Mouse (Mus musculus) ES-E14 (cell line): ENCODE data around the gene Tcl1b2. TPM values are rescaled to one million over a fixed set of nuclear protein-coding genes. Genes with fewer than 3 reads are reported as not detected.
"Not testable (repeated sequence)": the region's sequence is repeated elsewhere in the genome, so short reads cannot be mapped to it uniquely, and the experiment has no call there.

Experiments used
- DNase-seq: peaks from one replicate; pipeline ENCODE4 v3.0.0-alpha.2; 2013; ENCODE audit warnings: low read depth, low spot score
- H3K27ac ChIP-seq: 2 replicates; pipeline ENCODE4 v1.5.1; 2012; ENCODE audit warnings: low read depth, mild to moderate bottlenecking, low read length, moderate library complexity, mixed read lengths; ENCODE audit not compliant: poor library complexity, insufficient read depth, severe bottlenecking
- H3K36me3 ChIP-seq: 2 replicates; pipeline ENCODE4 v1.6.1; 2012; ENCODE audit warnings: mild to moderate bottlenecking, low read length, moderate library complexity, mixed read lengths; ENCODE audit not compliant: control insufficient read depth, poor library complexity, insufficient read depth, severe bottlenecking
- H3K4me1 ChIP-seq, 2 experiments: fragments of 150-350 bp in 1 of 2; sonication (generic) in 1 of 2; 2 replicates each; pipeline ENCODE4 v1.6.1; 2012; ENCODE audit warnings: low read length in 2 of 2, mild to moderate bottlenecking in 1 of 2, mixed read lengths in 1 of 2; ENCODE audit not compliant: control insufficient read depth in 2 of 2, insufficient read depth in 2 of 2, poor library complexity in 1 of 2
- H3K4me3 ChIP-seq, 2 experiments: fragments of 150-350 bp in 1 of 2; sonication (generic) in 1 of 2; 2 replicates each; pipeline ENCODE4 v1.5.1; 2012; ENCODE audit warnings: low read length in 2 of 2, low read depth in 1 of 2, mild to moderate bottlenecking in 1 of 2, mixed read lengths in 1 of 2; ENCODE audit not compliant: insufficient read depth in 1 of 2, poor library complexity in 1 of 2, severe bottlenecking in 1 of 2
- H3K9ac ChIP-seq: 2 replicates; pipeline ENCODE4 v1.6.1; 2012; ENCODE audit warnings: low read depth, mild to moderate bottlenecking, low read length, mixed read lengths; ENCODE audit not compliant: poor library complexity, insufficient read depth, severe bottlenecking
- H3K9me3 ChIP-seq: fragments of 150-350 bp; sonication (generic); 2 replicates; pipeline ENCODE4 v1.6.1; 2012; ENCODE audit warnings: low read depth, mild to moderate bottlenecking, low read length; ENCODE audit not compliant: control insufficient read depth, insufficient read depth
- CHD2 ChIP-seq: IDR thresholded peaks from 2 replicates; pipeline ENCODE4 v1.6.1; 2014; ENCODE audit warnings: mild to moderate bottlenecking, low read depth, low read length, inconsistent platforms
- HCFC1 ChIP-seq: IDR thresholded peaks from 2 replicates; pipeline ENCODE4 v1.6.1; 2012; ENCODE audit warnings: low read length, inconsistent platforms, borderline replicate concordance; ENCODE audit not compliant: insufficient read depth
- MAFK ChIP-seq: IDR thresholded peaks from 2 replicates; pipeline ENCODE4 v1.6.1; 2014; ENCODE audit warnings: mild to moderate bottlenecking, low read depth, low read length, inconsistent platforms; ENCODE audit not compliant: insufficient read depth
- ZC3H11A ChIP-seq: IDR thresholded peaks from 2 replicates; pipeline ENCODE4 v1.6.1; 2012; ENCODE audit warnings: low read depth, mild to moderate bottlenecking, inconsistent platforms, low read length, borderline replicate concordance
- ZNF384 ChIP-seq: IDR thresholded peaks from 2 replicates; pipeline ENCODE4 v1.6.1; 2012; ENCODE audit warnings: low read depth, low read length, inconsistent platforms
- in situ Hi-C, 2 experiments: fragments of 600-800 bp; cut with MboI; formaldehyde crosslinking; loops; one replicate each; pipeline ENCODE4 v1.15.1; 2025; ENCODE audit warnings: low sequenced_read_pairs in 2 of 2, inconsistent platforms in 1 of 2; ENCODE audit not compliant: unreplicated experiment in 2 of 2
- total RNA-seq: library from RNA; depleted of rRNA; stranded (reverse); fragments of 300-350 nt; gene quantifications from 2 replicates; pipeline ENCODE4 v1.2.3, GENCODE M21; 2012

The Tcl1b2 gene
- total RNA-seq, 1 experiment: not detected

DNA sequence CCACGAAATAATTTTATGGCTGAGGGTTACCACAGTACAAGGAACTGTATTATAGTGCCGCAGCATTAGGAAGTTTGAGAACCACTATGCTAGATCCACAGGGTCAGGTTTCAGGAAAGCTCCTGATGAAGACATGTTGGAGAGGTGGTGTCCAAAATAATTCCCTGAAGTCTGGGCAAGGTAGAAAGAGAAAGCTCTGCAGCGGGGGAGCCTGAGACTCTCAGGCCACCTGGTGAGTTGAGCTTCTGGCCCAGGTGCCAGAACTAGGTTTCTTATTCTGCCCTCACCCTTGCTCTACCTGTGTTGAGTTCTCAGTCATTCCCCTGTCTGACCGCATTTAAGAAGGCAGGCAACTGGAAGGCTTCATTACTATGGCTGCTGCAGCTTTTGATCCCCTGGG lies 13.6 kb downstream of the Tcl1b2 start, which contains the start of gene Tcl1b1:
Gene Tcl1b1, plus strand, starts transcription at position 301 of the 400 bp plus-strand sequence.
- no peak within 1 kb of the TSS for H3K4me3 ChIP-seq
- H3K36me3 ChIP-seq: no peaks in the 10 kb centered on the region
- TF ChIP-seq CHD2: no peak
- TF ChIP-seq HCFC1: no peak
- TF ChIP-seq MAFK: no peak
- TF ChIP-seq ZNF384: no peak
- TF ChIP-seq ZC3H11A: no peak
- no peaks in the 10 kb centered on the region for H3K9me3 ChIP-seq
- no peaks in the 10 kb centered on the region for H3K4me1 ChIP-seq
- H3K27ac ChIP-seq: no peak within 1 kb of the TSS
- DNase-seq: no peak
- H3K9ac ChIP-seq: no peak within 1 kb of the TSS
- in situ Hi-C loops: no loop called here

DNA sequence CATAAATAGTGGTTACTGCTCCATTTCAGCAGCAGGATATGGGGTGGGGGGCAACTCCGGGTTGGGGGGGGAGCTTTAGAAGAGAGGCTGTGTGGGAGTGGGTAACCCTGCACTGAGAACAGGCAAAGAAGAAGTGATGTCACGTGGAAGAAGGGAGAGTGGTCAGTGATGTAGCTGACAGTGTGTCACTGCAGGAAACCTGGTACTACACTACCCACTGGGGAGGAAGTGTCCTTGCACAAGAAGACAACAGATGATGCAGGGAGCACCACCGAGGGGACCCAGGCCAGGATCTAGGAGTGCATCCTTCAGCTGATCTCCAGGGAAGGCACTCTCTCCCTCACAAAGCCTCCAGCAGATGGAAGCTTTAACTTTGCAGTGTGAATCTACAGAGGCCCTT lies 20.9 kb downstream of the Tcl1b2 start:
- peaks cover 0 to 2% of the 10 kb centered on the region in 2 experiments; a peak in 1 of 4 replicates for H3K4me1 ChIP-seq
- H3K4me3 ChIP-seq: no peak overlapping the region
- in situ Hi-C loops: no loop called here
- no peaks in the 10 kb centered on the region for H3K9me3 ChIP-seq
- no peak for TF ChIP-seq ZNF384
- TF ChIP-seq HCFC1: no peak
- no peak for TF ChIP-seq MAFK
- no peak for TF ChIP-seq CHD2
- no peak for TF ChIP-seq ZC3H11A
- no peak overlapping the region for H3K9ac ChIP-seq
- H3K27ac ChIP-seq: no peak overlapping the region
- DNase-seq: no peak
- no peaks in the 10 kb centered on the region for H3K36me3 ChIP-seq

- no peak overlapping the region for H3K27ac ChIP-seq
- H3K4me3 ChIP-seq: no peak overlapping the region
- no peaks in the 10 kb centered on the region for H3K36me3 ChIP-seq
- DNase-seq: no peak
- no peak overlapping the region for H3K9ac ChIP-seq
- TF ChIP-seq MAFK: no peak
- no peak for TF ChIP-seq CHD2
- no peak for TF ChIP-seq ZC3H11A
- TF ChIP-seq HCFC1: no peak
- no peak for TF ChIP-seq ZNF384
- in situ Hi-C loops: no loop called here
- H3K4me1 ChIP-seq: peaks cover 0 to 2% of the 10 kb centered on the region in 2 experiments; a peak in 1 of 4 replicates
- H3K9me3 ChIP-seq: no peaks in the 10 kb centered on the region
Observed at GRCm38 (mm10) chr12:105173366-105173765, 27.6 kb downstream of the Tcl1b2 start.

DNA sequence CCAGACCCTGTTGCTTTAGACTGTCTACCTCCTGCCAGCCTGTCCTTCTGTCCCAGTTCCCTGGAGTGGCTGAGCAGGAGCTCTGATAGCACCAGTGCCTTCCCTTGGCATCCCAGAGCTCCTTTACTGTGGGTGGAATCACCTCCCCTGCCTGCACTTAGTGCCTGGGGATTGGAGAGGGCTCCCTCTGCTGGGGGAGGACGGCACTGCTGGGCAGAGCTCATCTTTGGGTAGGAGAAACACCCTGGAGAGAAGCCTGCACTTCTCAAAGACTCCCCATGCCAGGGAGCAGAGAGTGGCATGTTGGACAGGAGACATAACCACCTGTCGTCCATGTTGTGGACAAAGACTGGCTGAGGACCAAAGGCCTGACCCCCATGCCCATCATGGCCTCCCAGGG lies 28.5 kb downstream of the Tcl1b2 start:
- peak; percentile 15 for DNase-seq
- H3K9ac ChIP-seq, H3K27ac ChIP-seq, H3K36me3 ChIP-seq, H3K4me3 ChIP-seq, H3K4me1 ChIP-seq, H3K9me3 ChIP-seq, in situ Hi-C loops: not testable (repeated sequence)

GRCm38 (mm10) chr12:105176044-105176443 lies 30.2 kb downstream of the Tcl1b2 start, which contains the start of gene Tcl1b5:
Gene Tcl1b5, plus strand, starts transcription at chr12:105176344.
- H3K4me3 ChIP-seq, H3K4me1 ChIP-seq, H3K9ac ChIP-seq, DNase-seq, H3K27ac ChIP-seq, H3K9me3 ChIP-seq, in situ Hi-C loops, H3K36me3 ChIP-seq: not testable (repeated sequence)

DNA sequence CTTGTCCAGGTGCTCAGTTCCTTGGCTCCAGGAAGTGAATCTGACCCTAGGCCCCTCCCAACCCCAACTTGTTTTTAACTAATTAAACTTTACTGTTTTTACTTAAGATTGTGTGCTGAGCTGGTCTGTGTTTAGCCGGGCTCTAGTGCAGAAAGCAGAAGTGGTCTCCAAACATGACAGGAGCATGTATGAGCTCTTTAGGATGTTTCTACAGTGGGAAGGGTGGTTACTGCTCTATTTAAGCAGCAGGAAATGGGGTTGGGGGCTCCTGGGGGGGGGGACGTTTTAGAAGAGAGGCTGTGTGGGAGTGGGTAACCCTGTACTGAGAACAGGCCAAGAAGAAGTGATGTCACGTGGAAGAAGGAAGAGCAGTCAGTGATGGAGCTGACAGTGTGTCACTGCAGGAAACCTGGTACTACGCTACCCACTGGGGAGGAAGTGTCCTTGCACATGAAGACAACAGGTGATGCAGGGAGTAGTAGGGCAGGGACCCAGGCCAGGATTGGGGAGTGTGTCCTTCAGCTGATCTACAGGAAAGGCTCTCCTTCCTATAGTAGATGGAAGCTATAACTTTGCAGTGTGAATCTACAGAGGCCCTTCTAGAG lies 35.3 kb downstream of the Tcl1b2 start:
- DNase-seq, H3K9me3 ChIP-seq, H3K4me3 ChIP-seq, in situ Hi-C loops, H3K9ac ChIP-seq, H3K4me1 ChIP-seq, H3K27ac ChIP-seq, H3K36me3 ChIP-seq: not testable (repeated sequence)

- H3K27ac ChIP-seq, H3K36me3 ChIP-seq, DNase-seq, H3K4me3 ChIP-seq, H3K9ac ChIP-seq, H3K9me3 ChIP-seq, H3K4me1 ChIP-seq, in situ Hi-C loops: not testable (repeated sequence)
Observed at GRCm38 (mm10) chr12:105188980-105189379, 43.2 kb downstream of the Tcl1b2 start.
